Mouse (Mus musculus): ENCODE measurements around the gene Birc5. TPM values are rescaled to one million over a fixed set of nuclear protein-coding genes. Genes with fewer than 3 reads are reported as not detected.
"Not testable (repeated sequence)": the region's sequence is repeated elsewhere in the genome, so short reads cannot be mapped to it uniquely, and the experiment has no call there.

Gene Birc5
- 31.8 and 61.9 TPM in 2 replicates for polyA plus RNA-seq (2012; rRNA removed)

DNA sequence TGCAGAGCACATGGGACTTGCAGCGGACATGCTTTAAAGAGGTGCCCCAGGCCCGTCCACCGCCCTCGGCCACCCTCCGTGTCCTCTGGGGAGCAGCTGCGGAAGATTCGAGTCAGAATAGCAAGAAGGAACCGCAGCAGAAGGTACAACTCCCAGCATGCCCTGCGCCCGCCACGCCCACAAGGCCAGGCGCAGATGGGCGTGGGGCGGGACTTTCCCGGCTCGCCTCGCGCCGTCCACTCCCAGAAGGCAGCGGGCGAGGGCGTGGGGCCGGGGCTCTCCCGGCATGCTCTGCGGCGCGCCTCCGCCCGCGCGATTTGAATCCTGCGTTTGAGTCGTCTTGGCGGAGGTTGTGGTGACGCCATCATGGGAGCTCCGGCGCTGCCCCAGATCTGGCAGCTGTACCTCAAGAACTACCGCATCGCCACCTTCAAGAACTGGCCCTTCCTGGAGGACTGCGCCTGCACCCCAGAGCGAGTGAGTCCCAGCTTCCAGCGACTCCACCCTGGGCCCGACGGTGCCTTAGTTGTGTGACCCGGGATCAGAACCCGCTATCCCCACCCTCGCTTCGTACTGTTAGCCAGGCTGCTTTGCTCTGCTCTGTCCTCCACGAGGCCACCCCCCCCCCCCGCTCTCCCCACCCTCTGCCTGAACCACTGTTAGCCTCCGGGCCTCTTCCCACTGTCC is at the start of gene Birc5:
Gene Birc5, plus strand, starts transcription at position 267 of the 687 bp plus-strand sequence.
- TF ChIP-seq CTCF (IDR thresholded peaks at IDR 0.05; ENCODE audit: borderline replicate concordance, extremely low read depth, insufficient read depth, insufficient read length) (no peak), POLR2A (IDR thresholded peaks at IDR 0.05; ENCODE audit: borderline replicate concordance, extremely low read depth, insufficient read depth, insufficient read length, poor library complexity, severe bottlenecking) (peak; percentile 55; the same call in 1 of the 2 replicates)
- peak; percentile 98 for DNase-seq (ENCODE audit: low read depth)

DNA sequence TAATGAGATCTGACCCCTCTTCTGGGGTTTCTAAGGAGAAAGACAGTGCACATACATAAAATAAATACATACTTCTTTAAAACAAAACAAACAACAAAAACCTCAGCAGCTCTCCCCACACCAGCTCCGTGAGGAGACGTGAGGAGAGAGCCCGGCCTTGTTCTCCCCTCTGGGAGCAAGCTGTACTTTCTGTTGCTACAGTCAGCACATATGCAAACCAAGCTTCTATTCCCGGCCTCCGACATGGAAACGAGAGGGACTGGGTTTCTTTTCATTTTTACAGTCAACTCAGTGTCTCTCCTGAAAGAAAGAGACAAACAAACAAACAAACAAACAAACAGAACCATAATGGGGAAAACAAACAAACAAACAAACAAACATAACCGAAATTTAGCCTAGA is 49.0 kb upstream of the Birc5 start:
- DNase-seq (ENCODE audit: low read depth): no peak
- TF ChIP-seq CTCF (IDR thresholded peaks at IDR 0.05; ENCODE audit: borderline replicate concordance, extremely low read depth, insufficient read depth, insufficient read length): no peak
- TF ChIP-seq POLR2A (IDR thresholded peaks at IDR 0.05; ENCODE audit: borderline replicate concordance, extremely low read depth, insufficient read depth, insufficient read length, poor library complexity, severe bottlenecking): no peak

DNA sequence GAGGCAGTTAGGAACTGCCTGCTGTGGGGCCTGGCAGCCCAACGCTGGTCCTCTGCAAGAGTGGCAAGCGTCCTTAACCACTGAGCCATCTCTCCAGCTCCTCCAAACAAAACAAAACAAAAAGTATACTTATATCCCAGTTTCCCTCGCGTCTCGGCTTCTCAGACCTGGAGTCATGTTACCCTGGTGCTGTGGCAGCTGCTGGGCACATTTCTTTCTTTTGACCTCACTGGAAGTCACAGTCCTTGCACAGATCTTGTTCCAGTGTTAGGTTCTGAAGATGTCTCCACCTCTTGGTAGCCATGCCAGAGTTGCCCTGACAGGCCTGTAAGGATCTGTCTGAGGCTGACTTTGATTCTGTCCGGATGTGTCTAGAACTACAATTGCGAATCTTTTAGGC is 47.4 kb upstream of the Birc5 start:
- TF ChIP-seq POLR2A (IDR thresholded peaks at IDR 0.05; ENCODE audit: borderline replicate concordance, extremely low read depth, insufficient read depth, insufficient read length, poor library complexity, severe bottlenecking) (no peak), CTCF (IDR thresholded peaks at IDR 0.05; ENCODE audit: borderline replicate concordance, extremely low read depth, insufficient read depth, insufficient read length) (no peak)
- no peak for DNase-seq (ENCODE audit: low read depth)

DNA sequence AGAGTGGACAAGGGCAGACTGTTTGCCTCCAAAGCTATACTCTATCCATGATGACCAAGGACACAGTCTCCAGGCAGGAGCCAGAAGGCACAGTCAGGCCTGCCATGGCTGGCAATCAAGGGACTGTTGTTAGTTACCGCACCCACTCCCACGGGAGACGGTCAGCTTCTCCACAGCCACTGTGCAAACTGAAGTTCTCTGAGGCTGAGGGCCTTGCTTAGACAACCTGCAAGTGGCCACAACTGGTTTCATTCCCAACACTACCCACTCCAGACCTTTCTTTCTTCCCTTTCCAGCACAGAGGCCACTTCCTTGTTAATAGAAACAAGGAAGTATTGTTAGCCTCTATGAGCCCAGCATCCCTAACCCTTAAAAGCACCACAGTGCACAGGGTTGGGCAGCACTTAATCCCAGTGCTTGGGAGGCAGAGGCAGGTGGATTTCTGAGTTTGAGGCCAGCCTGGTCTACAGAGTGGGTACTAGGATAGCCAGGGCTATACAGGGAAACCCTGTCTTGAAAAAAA is 45.8 kb upstream of the Birc5 start:
- no peak for DNase-seq (ENCODE audit: low read depth)

DNA sequence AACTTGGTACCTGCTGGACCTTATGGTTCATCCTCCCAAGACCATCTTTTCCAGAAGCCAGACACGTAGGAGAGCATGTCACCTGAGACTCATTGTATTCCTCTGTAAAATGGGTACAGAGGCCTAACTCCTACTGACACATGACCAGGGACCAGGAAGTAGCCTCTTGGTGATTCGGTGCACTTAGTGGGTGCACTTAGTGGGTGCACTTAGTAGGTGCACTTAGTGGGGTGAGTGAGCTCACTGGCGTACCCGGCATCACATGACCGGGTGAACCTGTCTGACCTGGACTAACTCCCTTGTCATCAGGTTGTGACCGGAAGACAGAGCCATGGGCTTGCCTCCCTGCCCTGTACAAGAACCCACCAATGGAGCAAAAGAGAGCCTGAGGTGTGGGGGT is 42.3 kb upstream of the Birc5 start:
- TF ChIP-seq CTCF (IDR thresholded peaks at IDR 0.05; ENCODE audit: borderline replicate concordance, extremely low read depth, insufficient read depth, insufficient read length): no peak
- no peak for TF ChIP-seq POLR2A (IDR thresholded peaks at IDR 0.05; ENCODE audit: borderline replicate concordance, extremely low read depth, insufficient read depth, insufficient read length, poor library complexity, severe bottlenecking)
- no peak for DNase-seq (ENCODE audit: low read depth)

More for the DNA sequence above, 45.8 kb upstream of the Birc5 start:
- TF ChIP-seq CTCF (IDR thresholded peaks at IDR 0.05; ENCODE audit: borderline replicate concordance, extremely low read depth, insufficient read depth, insufficient read length): no peak
- no peak for TF ChIP-seq POLR2A (IDR thresholded peaks at IDR 0.05; ENCODE audit: borderline replicate concordance, extremely low read depth, insufficient read depth, insufficient read length, poor library complexity, severe bottlenecking)

DNA sequence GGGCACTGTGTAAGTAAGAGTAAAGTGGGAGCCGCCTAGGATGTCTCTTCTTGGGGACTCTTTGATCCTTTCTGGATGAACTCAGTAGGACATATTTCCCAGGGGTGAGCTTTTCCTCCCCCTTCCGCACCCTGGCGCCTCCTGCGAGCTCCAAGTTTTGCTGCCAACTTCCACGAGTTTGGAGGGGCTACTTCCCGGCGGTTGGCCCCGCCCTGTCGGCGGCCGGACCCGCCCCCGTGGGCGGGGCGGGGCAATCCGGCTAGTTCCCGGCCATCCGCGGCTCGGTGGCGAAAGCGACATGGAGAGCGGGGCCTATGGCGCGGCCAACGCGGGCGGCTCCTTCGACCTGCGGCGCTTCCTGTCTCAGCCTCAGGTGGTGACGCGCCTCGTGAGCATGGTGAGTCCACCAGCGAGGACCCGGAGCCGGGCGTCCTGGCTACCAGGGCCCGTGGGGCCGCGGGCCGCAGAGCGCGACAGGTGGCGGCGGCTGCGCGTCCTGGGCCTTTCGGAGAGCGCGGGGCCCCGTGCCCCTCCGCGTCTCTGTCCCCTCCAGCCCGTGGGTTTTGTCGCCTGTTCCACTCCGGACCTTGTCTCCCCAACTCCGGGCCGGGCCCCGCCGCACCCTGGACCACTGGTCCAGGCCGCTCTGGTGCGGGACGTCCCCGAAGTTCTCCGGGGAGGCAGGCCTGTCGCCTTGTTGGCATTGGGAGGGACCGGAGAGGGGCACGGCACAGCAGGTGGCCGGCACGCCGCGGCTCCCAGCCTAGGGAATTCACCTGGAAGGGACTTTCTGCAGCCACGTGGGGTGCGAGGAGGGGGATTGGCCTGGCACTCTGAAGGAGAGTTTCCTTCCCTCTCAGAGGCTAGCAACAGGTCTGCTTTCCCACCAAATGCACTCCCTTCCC is 39.4 kb upstream of the Birc5 start, which contains the start of the genes Gm20708 and Syngr2:
Gene Gm20708, plus strand, starts transcription at position 262 of the 905 bp plus-strand sequence.
Gene Syngr2, plus strand, starts transcription at position 262 of the 905 bp plus-strand sequence.
- peak; percentile 83 for DNase-seq (ENCODE audit: low read depth)
- TF ChIP-seq CTCF (IDR thresholded peaks at IDR 0.05; ENCODE audit: borderline replicate concordance, extremely low read depth, insufficient read depth, insufficient read length): no peak
- TF ChIP-seq POLR2A (IDR thresholded peaks at IDR 0.05; ENCODE audit: borderline replicate concordance, extremely low read depth, insufficient read depth, insufficient read length, poor library complexity, severe bottlenecking): no peak

DNA sequence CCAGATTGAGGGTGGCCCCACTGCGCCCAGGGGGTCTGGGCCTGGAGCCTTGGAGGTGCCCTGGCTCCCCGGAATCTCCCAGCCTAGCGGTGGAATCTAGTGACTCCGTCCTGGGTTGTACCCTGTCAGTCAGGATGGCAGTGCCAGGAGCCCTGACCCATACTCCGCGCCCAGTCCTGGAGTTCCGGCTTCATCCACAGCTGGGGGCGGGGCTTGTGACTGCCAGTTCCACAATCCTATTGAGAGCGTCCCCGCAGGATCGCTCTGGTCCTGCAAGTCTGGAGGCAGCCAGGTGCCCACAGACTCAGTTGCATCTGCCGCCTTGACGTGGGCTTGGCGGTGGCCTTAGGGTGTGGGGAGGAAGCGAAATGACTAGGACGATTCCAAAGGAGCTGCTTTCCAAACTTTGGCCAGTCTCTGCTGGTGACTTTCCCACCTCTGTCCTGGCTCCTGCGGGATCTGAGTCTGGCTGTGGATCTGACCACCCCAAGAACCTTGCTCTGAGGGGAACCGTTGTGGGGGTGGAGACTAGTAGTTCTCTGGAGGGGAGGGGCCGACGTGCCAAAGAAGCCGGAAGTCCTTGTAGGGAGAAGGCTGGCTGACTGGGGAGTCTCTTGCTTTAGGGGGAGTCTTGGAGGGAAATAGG is 38.5 kb upstream of the Birc5 start:
- TF ChIP-seq CTCF (IDR thresholded peaks at IDR 0.05; ENCODE audit: borderline replicate concordance, extremely low read depth, insufficient read depth, insufficient read length) (peak; percentile 65), POLR2A (IDR thresholded peaks at IDR 0.05; ENCODE audit: borderline replicate concordance, extremely low read depth, insufficient read depth, insufficient read length, poor library complexity, severe bottlenecking) (no peak)
- peak; percentile 87 for DNase-seq (ENCODE audit: low read depth)

DNA sequence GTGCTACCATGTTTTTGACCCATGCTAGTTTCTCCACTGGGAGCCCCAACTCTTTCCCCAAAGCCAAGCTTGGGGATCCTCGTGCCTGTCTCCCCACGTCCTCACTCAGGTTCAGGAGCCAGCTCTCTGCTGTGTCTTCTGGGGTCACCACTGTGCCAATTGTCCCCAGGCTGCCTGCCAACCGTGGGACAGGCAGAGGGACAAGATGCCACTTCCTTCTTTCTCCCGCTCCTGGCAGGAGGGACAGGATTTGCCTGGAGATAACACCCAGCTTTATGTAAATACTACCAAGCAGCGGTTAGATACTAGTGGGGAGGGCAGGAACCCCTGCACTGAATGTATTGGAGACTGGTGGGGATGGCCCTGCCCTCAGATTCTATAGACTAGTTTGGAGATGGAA is 35.2 kb upstream of the Birc5 start:
- TF ChIP-seq CTCF (IDR thresholded peaks at IDR 0.05; ENCODE audit: borderline replicate concordance, extremely low read depth, insufficient read depth, insufficient read length) (no peak), POLR2A (IDR thresholded peaks at IDR 0.05; ENCODE audit: borderline replicate concordance, extremely low read depth, insufficient read depth, insufficient read length, poor library complexity, severe bottlenecking) (no peak)
- DNase-seq (ENCODE audit: low read depth): no peak

DNA sequence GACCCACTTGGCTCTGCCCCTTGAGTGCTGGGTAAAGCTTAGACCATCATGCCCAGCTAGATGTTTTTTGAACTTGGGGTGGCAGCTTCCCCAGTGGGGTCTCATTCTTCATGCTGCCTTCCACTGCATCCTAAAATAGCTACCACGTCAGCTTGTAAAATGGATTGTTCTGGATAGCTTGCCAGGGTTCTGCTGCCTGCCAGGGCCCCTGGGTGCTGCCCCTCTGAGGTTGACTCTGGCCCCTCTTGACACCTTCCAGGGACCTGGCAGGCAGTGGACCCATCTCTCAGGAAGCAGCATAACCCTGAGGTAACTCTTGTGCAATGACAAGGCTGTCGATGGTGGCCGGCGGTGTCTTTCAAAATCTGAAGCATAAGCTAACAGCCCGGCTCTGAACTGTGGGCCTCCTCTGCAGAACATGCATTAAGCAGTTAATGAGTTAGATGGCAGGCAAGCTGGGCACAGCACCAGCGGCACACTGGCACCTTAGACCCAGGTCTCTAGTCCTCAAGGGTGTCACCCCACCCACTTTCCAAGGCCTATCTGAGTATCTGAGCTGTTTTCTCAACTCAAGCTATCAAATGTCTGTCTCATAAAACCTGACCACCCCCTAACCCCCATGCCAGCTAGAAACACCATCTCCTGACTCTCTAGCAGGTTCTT is 34.2 kb upstream of the Birc5 start:
- no peak for TF ChIP-seq CTCF (IDR thresholded peaks at IDR 0.05; ENCODE audit: borderline replicate concordance, extremely low read depth, insufficient read depth, insufficient read length)
- no peak for TF ChIP-seq POLR2A (IDR thresholded peaks at IDR 0.05; ENCODE audit: borderline replicate concordance, extremely low read depth, insufficient read depth, insufficient read length, poor library complexity, severe bottlenecking)

DNA sequence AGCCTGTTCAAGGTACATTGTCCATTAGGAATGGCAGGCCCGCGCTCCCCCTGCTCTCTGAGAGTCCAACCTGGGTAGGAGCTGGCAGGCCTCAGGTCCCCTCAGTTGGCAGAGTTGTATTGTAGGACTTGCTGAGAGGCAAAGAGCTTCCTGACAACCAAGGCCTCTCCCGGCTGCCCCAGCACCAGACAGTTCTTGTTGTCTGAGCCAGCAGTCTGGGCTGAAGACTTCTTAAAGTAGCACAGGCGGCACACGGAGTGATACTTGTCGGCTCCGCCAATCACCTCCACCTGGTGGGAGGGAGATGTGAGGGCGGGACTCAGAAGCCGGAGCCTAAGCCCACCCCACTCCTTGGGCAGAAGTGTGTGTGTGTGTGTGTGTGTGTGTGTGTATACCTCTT is 33.2 kb upstream of the Birc5 start:
- not testable (repeated sequence) for DNase-seq (ENCODE audit: low read depth)

More for the DNA sequence above, 34.2 kb upstream of the Birc5 start:
- no peak for DNase-seq (ENCODE audit: low read depth)

Data from brain, embryonic 14.5 days (tissue).